Mouse (Mus musculus): Measurements from ENCODE around the gene Ggps1.

The Ggps1 gene

DNA sequence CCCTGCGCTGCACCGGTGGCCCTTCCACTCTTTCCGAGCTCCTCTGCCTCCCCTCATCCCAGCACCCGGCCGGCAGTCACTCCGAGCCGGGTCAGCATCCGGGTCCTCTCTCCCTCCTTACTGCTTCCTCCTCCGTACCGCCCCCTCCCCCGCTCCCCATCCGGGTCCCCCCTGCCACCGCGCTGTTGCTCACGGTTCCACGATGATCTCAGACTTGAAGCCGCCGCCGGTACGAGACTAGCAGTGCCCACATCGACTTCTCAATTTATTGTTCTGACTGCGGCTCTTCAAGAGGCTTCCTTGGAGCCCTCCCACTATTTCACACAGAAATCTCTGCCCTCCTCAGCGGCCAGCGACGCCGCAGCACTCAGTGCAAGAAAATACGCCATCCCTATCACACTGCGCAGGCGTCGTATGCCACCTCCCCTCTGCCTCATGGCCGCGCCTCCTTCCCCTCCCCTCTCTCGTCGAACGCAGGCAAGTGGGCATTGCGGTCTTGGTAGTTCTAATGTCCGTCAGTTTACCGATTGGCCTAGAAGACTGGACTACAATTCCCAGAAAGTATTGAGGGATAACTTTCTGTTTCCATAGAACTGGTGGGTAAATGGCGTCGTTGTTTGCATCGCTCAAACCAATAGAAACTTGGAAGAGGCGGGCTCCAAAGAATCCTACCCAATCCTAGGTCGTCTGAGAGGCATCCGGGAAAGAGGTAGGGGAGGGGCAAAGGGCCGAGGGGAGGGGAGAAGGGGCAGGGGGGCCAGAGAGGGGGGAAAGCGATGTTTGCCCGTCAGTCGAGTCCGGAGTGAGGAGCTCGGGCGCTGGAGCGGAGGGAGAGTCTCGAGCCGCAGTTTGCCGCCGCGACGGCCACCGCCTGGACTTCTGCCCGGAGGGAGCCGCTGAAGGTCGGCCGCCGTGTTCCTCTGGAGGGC is at the start of gene Ggps1, which contains the start of gene Arid4b:
Ggps1 (minus strand) TSS at position 476 of the 929 bp plus-strand sequence.
Arid4b (plus strand) TSS at position 220 of the 929 bp plus-strand sequence.
- peak; percentile 83 for DNase-seq (ENCODE audit: low spot score)

DNA sequence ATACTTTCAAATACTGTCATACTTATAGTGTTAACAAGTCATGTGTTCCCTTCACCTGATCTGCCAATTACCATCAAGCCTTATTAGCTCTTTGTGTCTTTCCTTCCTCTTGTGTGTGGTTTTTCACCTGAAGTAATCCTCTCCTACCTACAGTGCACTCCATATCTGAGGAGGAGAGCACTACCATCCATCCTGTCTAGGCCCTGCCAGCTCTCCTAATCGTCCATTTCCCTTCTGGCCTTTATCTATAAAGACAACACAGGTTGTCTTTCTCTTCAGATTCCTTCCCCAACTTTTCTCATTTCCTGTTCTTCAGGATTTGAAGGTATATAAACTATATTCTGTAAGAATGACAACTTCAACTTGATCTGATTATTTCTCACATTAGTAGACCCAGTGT is 47.9 kb upstream of the Ggps1 start:
- no peak for DNase-seq (ENCODE audit: low spot score)

DNA sequence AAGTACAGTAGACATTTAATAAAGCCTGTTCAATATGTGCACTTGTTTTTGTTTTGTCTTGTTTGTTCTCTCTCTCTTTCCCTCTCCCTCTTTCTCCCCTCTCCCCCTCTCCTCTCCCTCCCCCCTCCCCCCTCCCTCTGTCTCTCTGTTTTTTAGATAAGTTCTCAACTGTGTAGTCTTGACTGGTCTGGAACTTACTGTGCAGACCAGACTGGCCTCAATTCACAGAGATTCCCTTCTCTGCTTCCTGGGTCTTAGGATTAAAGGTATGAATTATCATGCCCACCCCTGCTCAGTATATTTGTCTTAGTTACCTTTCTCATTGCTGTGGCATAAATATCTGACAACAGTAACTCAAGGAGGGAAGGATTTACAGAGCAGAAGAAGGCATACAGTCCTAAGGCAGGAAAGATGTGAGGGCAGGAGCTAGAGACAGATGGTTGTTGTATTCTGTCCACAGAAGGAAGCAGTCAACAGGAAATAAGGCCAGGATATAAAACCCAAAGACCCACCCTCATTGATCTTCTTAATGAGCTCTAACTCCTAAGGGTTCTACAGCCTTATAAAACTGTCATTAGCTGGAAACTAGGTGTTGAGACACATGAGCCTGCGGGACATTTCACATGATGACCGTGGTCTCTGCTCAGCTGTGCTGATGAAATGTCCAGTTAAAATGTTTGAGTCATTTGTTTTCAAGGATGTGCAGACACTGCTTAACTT is 47.0 kb upstream of the Ggps1 start:
- no peak for DNase-seq (ENCODE audit: low spot score)

DNA sequence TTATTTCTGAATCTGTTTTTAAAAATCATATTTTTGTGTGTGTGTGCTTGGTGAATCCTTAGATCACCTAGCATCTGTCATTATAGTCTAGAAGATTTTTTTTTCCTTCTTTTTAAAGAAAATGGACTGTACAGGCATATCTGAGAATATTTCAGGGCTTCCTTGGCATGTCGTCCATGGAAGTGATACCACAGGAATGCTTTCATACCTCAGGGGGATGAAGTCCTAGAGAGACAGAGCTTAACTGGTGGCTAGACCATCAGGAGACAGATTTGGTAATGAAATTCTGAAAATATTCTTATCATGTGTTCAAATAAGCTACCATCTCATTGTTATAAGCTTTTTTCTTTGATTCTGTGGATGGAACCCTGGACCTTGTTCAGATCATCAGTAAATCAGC is 39.7 kb upstream of the Ggps1 start:
- DNase-seq (ENCODE audit: low spot score), result no peak

DNA sequence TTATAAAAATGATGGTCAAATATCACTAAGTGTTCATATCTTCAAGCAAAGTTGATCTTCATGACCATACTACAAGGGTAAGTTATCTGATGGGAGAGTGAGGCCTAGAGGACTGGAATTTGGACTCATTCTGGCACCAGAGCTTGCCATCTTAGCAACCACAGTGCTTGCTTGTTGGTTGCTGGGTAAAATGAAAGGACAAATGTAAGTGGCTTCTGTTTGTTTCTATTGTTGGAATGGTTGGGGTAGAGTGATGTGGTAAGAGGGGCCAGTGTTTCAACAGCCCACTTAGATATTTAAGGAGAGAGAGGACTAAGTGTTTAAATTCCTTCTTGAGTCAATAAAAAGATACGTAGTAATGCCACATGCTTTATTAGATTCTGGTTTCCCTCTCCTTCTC is 25.4 kb upstream of the Ggps1 start:
- DNase-seq (ENCODE audit: low spot score), result no peak

DNA sequence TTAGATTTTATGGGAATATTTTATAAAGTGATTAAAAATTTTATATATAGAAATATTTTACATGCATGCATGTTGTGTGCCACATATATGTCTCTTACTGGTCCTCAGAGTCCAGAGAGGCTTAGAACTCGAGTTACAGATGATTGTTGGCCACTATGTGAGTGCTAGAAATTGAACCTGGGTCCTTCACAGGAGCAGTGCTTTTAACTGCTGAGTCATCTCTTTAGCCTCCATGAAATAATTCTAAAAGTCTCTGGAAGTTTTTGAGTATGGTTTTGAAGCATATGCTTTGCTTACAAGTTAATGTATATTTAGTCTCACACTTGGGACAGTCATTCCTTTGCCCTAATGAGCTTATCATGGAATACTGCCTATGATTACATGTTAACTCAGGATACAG is 12.0 kb upstream of the Ggps1 start:
- no peak for DNase-seq (ENCODE audit: low spot score)

DNA sequence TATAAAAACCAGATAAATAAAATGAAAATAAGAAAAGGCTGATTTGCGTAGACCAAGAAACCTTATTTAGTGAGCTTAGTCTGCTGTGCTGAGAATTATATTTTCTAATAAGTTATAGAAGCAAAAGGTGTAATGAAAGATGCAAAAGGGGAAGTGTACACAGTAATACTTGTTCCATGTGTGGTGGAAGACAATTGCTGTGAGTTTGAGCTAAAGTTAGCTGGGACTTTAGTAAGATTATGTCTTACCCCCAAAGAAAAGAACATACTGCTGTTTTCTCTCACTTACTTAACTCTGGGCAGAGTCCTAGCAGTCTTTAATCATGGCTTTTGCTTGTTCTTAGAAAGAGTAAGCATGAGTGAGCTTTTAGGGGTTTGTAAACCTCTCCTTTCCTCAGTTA is 11.1 kb upstream of the Ggps1 start:
- no peak for DNase-seq (ENCODE audit: low spot score)

DNA sequence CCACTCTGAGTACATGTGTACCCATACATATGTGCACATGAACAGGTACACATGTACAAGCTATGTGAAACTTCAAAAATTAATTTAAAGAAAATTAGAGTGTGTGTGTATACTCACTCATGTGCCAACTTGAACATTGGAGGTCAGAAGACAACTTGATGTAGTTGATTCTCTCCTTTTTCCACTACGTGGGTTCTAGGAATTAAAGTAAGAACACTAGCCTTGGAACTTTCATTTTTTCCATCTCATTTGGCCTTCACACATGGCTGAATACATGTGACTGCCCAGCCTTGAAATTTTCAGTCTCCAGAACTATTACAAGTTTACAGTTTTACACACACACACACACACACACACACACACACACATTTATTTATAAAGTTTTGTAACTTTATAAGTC is 6.0 kb upstream of the Ggps1 start:
- DNase-seq (ENCODE audit: low spot score), result no peak

DNA sequence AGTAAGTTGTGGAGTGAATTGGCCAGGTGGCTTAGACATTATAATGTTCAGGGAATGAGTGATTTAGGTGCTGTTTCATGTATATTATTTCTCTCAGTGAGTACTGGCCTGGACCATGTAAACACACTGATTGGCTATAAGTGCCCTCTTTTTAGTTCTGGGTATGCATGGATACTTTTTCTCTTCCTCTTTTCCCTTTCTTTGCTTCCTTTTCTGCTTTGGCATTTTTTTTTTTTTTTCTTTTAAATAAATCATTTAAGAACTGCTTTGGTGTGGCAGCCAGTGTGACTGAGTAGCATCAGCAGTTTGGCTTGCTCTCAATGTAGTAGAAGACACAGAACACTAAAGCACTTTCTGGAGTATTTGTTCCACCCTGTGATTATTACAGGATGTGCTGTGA is 4.7 kb upstream of the Ggps1 start:
- no peak for DNase-seq (ENCODE audit: low spot score)

DNA sequence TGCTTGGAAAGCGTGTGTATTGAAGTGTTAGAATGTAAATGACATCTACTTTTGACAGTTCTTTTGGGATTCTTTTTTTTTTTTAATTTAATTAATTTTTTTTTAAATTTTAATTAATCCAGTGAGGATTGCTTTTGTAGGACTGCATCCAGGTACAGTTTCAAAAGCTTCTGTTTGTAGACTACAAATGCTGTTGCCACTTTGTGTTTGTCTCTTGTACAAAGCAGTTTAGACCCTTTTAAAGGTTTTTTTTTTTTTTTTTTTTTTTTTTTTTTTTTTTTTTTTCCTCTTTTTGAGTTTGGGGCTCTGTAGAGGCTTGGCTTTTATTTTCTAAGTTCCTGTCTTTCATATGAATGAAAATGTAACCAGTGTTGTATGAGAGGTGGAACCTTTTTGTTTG is 2.4 kb upstream of the Ggps1 start:
- DNase-seq (ENCODE audit: low spot score), result no peak

DNA sequence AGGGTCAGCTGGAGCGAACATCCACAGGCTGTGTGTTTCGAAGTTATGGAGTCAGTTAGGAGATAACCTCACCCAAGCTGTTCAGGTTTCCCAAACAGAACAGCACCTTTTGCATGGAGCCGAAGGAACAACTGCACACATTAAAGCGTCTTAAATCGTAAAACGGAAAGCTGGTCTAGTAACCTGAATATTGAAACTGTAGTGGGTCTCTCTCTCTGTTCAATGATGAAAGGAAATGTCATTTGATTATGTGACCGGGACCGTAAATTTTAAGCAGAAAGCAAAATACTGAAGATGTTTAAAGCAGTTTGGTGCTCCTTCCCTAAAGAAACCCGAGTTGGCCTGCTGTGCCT is 1.7 kb upstream of the Ggps1 start:
- no peak for DNase-seq (ENCODE audit: low spot score)

DNA sequence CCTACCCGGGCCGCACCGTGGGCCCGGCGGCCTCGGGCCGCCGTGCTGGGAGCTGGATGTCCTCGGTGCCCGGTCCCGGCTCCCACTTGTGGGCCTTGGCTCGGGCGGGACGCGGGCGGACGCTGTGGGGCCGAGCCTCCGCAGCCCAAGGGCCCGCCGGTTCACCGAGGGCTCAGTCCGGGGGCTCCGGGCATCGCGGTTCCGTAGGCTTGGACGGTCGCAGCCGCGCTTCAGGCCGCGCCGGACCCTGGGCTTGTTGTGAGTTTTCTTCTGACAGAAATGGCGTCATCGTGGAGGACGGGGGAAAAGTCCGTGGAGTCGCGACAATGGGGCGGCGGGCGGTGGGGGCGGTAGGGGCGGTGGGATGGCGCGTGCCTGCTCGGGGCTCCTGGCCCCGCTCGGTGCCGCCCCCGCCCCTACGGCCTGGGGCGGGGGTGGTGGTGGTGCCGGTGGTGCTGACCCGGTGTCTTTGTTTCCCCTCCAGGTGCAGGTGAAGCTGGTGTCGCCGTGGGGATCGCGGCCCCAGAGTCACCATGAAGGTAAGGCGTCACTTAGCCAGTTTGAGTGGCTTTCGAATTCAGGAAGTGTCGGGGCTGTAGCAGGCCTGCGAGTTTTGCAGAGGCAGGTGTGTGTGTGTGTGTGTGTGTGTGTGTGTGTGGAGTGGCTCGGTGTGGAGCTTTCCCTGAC is 1.2 kb upstream of the Ggps1 start:
- DNase-seq (ENCODE audit: low spot score), result peak; percentile 35

DNA sequence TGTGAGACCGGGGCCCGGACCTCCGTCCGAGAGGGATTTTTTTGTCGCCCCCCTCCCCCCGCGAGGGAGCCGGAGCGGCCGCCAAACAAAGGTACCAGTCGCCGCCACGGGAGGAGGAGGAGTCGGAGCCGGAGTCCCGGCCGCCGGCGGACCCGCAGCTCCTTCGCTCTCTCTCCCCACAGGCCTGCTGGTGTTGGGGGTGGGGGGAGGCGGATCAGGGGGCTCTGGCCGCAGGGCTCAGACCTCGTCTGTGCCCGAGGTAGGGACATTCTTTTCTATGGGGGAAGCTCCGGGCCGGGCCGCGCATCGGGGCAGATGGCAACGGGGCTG is 619 bp upstream of the Ggps1 start:
- DNase-seq (ENCODE audit: low spot score), result no peak

DNA sequence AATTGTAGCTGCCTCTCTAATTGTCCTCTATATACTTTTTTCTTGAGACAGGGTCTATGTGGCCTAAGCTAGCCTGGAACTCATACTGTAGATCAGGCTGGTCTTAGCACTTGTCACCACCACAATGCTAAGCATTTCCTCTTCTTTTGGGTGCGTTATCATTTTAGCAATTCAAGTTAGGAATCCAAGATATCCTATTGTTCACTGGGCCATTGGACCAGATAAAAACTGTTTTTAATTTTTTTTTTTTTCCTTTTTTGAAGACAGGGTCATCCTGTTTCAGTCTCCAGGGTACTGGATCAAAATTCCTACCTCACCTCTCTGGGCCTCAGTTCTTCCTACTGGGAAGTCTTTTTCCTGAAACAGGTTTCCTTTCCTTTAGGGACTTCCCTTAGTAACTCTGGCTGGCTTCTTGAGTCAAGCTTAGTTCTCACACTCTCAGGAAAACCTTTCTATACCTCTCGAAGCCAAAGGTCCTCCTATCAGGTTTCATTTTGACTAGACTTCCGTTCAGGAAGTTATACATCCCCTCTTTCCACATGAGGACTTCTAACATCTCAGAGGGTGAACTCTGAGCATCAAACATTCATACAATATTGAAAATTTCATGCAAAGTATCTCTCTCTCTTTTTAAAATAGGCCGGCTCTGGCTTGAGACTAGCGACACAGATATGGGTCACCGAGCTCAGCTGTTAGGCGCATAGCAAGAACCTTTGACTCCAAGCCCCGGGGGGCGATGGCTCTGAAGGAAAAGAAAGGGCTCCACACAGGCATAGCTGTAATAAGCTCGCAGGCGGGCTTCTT is 877 bp downstream of the Ggps1 start:
- DNase-seq (ENCODE audit: low spot score), result no peak

DNA sequence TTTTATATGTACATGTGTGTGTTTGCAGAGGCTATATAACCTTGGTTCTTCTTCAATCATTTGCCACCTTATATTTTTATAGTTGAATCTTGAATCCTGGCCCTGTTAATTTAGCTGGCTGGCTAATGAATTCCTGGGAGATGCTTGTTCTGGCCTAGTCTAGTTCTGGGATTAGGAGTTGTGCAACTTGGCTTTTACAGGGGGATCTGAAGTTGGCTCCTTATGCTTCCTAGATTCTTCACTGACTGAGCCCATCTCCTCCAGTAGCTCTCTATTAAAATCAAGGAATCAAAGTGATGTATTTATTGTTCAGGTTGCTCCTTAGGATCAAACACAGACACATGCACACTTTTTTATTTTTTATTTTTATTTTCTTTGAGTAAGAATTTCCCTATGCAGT is 3.7 kb downstream of the Ggps1 start:
- DNase-seq (ENCODE audit: low spot score), result no peak

DNA sequence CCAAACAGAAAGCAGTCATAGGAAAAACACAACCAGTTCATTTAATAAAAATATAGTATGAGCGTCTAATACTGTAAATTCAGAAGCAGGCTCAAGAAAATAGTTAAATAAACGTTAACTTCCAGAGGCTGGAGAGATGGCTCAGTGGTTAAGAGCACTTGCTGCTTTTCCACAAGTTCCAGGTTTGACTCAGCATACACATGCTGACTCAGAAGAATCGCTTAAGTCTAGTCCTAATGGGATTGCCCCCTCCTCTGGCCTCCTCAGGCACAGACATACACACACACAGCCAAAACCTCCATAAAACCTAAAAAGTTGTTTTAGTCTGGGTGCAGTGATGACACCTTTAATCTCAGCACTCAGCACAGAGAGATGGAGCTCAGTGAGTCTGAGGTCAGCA is 6.5 kb downstream of the Ggps1 start:
- no peak for DNase-seq (ENCODE audit: low spot score)

DNA sequence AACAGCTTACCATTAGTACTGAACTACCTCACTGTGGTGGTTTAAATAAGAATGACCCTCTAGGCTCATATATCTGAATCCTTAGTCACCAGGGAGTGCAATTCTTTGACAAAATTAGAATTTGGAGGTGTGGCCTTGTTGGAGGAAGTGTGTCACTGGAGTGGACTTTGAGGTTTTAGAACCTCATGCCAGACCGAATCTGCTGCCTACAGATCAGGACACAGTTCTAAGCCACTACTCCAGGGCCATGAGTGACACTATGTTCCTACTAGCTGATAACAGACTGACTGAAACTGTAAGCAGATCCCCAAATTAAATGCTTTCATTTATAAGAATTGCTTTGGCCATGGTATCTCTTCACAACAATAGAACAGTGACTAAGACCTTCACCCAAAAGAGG is 13.4 kb downstream of the Ggps1 start:
- DNase-seq (ENCODE audit: low spot score), result no peak

DNA sequence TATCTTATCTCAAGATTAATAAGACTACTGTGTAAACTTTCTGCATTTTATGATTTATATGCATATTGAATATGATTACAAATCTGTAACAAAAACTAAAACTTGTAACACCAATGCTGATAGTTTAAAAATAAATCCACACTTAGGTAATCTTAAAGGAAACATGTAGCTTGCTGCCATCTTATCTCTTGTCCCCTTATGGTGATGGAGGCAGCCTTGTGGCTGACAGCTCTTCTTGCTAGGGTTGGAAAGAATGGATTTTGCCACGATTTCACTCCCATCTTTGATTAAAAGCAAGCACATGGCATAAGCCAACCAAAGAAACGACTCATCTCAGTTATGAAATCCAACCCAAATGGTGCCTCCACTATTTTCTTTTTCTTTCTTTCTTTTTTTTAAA is 18.8 kb downstream of the Ggps1 start:
- no peak for DNase-seq (ENCODE audit: low spot score)

DNA sequence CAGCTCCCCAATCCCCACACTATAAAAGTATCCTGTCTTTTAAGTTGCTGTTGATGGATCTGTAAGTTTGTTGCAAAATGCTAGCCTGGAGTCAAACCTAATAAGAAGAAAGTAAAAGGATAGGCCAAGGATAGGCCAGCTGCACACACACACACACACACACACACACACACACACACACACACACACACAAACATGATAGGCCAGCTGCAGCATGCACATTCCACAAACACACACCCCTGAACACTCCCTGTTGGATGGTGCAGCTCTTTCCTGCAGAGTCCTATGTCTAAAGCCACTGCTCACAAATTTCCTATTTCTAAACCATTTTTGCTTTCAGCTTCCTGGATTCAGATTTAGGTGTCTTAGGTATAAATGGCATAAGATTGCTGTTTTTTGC is 19.4 kb downstream of the Ggps1 start:
- DNase-seq (ENCODE audit: low spot score), result no peak

DNA sequence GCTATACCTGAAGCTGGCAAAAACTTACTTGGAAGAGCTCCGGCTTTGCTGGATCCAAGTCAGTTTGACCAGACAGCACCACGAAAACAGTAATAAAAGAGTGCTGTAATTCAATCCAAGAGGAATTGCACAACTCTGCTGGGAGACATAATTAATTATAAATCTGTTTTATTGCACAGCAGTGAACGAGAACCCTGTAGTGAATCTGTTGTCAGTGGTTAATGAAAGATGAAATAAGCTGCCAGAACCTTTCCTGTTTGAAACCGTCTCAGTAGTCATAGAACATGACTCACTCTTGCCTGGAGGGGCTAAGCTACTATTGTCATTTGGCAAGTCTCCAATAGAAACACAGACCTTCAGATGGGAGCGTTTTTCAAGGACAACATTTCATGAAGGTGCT is 23.1 kb downstream of the Ggps1 start:
- DNase-seq (ENCODE audit: low spot score), result no peak

DNA sequence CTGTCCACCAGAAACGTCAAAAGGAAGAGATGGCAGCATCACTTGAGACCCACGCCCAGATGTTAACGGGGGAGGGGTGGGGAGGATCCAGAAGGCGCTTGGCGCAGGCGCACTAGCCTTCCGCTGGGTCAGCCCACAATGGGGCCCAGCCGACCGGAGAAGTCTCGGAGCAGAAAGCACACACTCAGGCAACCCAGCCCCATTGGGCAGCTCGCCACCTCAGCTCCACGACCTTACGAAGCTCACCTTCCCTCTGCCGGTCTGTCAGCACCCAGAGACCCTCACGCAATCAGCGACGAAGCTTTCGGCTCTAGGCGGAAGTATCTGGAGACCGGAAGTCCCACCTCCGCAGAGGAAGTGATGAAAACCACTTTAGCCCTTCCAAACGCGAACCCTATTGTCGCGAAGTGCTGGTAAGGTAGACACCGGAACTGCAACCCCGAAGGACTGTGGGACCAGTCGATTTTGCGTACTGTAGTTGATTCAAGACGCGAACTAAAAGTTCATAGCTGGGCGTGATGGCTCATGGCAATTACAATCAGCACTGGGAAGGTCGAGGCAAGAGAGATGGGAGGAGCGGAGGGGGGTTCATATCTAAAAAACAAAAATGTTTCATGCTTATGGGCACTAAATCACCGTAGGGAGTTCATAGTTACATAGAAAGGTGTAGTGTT is 23.9 kb downstream of the Ggps1 start, which contains the start of gene Tbce:
Tbce (minus strand) TSS at position 347 of the 674 bp plus-strand sequence.
- DNase-seq (ENCODE audit: low spot score), result peak; percentile 83

DNA sequence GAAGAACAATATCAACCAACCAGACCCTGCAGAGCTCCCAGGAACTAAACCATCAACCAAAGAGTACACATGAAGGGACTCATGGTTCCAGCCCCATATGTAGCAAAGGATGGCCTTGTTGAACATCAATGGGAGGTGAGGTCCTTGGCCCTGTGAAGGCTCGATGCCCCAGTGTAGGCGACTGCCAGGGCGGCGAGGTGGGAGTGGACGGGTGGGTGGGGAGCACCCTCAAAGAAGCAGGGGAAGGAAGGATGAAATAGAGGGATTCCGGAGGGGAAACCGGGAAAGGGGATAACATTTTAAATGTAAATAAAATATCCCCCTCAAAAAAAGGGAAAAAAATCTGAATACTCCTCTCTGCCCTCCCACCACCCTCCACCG is 24.4 kb downstream of the Ggps1 start:
- DNase-seq (ENCODE audit: low spot score), result no peak
